ENCODE assay signal across 16 mouse cellular contexts in genomic region chr13:39903319-39903718, GRCm38 (mm10).
"Had no signal": no experiment of that assay in that cellular context is flagged by ENCODE, and none has a peak within 500 bp of the region (broad histone marks: within the 10 kb centered on the region; RNA-seq: fewer than 3 reads in every experiment).

No protein-coding gene starts in this region.

- H3K4me2 ChIP-seq: limb, embryonic 12.5 days; liver, embryonic 13.5 days; lung, embryonic 15.5 days; neural tube, embryonic 13.5 days had no signal

- H3K27me3 ChIP-seq: limb, embryonic 12.5 days; liver, embryonic 13.5 days; lung, embryonic 15.5 days; megakaryocyte, embryonic 14.5 days; neural tube, embryonic 13.5 days had no signal

- ATAC-seq: liver, postnatal 0 days had no signal

- DNase-seq: kidney, postnatal 25 days; liver; liver, embryonic 13.5 days; liver, postnatal 0 days; lung, postnatal 14 days; retina, postnatal 1 day; right cerebral cortex, postnatal 4 days; spleen, adult 18-20 months; thymus, adult 18-20 months; thymus, postnatal 14 days had no signal

- H3K9ac ChIP-seq: limb, embryonic 12.5 days; liver, embryonic 13.5 days; liver, postnatal 0 days; lung, embryonic 15.5 days; neural tube, embryonic 13.5 days had no signal

- H3K36me3 ChIP-seq: limb, embryonic 12.5 days; liver, embryonic 13.5 days; lung, embryonic 15.5 days; neural tube, embryonic 13.5 days had no signal

- H3K27ac ChIP-seq: left cerebral cortex, adult 2 months; limb, embryonic 12.5 days; liver, embryonic 13.5 days; lung, embryonic 15.5 days; macrophage; neural tube, embryonic 13.5 days had no signal

- H3K4me1 ChIP-seq: liver, embryonic 13.5 days; megakaryocyte, embryonic 14.5 days had no signal

- H3K4me3 ChIP-seq: left cerebral cortex, adult 2 months; limb, embryonic 12.5 days; liver, embryonic 13.5 days; lung, embryonic 15.5 days; megakaryocyte, embryonic 14.5 days; neural tube, embryonic 13.5 days had no signal

- H3K9me3 ChIP-seq: limb, embryonic 12.5 days; liver, embryonic 13.5 days; lung, embryonic 15.5 days; neural tube, embryonic 13.5 days had no signal
